Mouse (Mus musculus) C2C12 (cell line): ENCODE data around the gene Gm37240. TPM values are rescaled to one million over a fixed set of nuclear protein-coding genes. Genes with fewer than 3 reads are reported as not detected.

Source experiments
- H3K27me3 ChIP-seq: one replicate; pipeline ENCODE4 v1.6.1; 2011; ENCODE audit not compliant: control insufficient read depth, insufficient read depth, insufficient read length
- H3K36me3 ChIP-seq: one replicate; pipeline ENCODE4 v1.6.1; 2011; ENCODE audit not compliant: control insufficient read depth, insufficient read depth
- H3K4me3 ChIP-seq: one replicate; pipeline ENCODE4 v1.5.1; 2011; ENCODE audit warnings: mild to moderate bottlenecking, control low read depth; ENCODE audit not compliant: poor library complexity, insufficient read depth, severe bottlenecking
- H3K79me2 ChIP-seq: one replicate; pipeline ENCODE4 v1.6.1; 2011; ENCODE audit not compliant: control insufficient read depth, insufficient read depth
- H3K79me3 ChIP-seq: one replicate; pipeline ENCODE4 v1.6.1; 2011; ENCODE audit warnings: low read depth, control low read depth
- H3ac ChIP-seq: one replicate; pipeline ENCODE3; 2011; ENCODE audit warnings: low read depth; ENCODE audit not compliant: control insufficient read depth, insufficient read length
- CEBPB ChIP-seq: IDR thresholded peaks from one replicate; pipeline ENCODE4 v1.6.1; 2011; ENCODE audit warnings: low read depth, mild to moderate bottlenecking, control low read depth, moderate library complexity
- CTCF ChIP-seq: IDR thresholded peaks from one replicate; pipeline ENCODE4 v1.5.1; 2011; ENCODE audit not compliant: control insufficient read depth, insufficient read depth, insufficient read length
- FOSL1 ChIP-seq: IDR thresholded peaks from one replicate; pipeline ENCODE4 v1.8.0; 2011; ENCODE audit warnings: mild to moderate bottlenecking, low read length; ENCODE audit not compliant: poor library complexity, insufficient read depth, severe bottlenecking
- MAX ChIP-seq: IDR thresholded peaks from one replicate; pipeline ENCODE4 v1.6.1; 2011; ENCODE audit warnings: mild to moderate bottlenecking, control low read depth
- MYOD1 ChIP-seq: IDR thresholded peaks from one replicate; pipeline ENCODE4 v1.6.1; 2011; ENCODE audit warnings: low read depth; ENCODE audit not compliant: control insufficient read depth, insufficient read length
- MYOG ChIP-seq: IDR thresholded peaks from one replicate; pipeline ENCODE4 v1.6.1; 2011; ENCODE audit not compliant: control insufficient read depth, insufficient read length; ENCODE audit errors: extremely low read depth
- USF1 ChIP-seq: IDR thresholded peaks from one replicate; pipeline ENCODE4 v1.6.1; 2011; ENCODE audit warnings: low read depth, mild to moderate bottlenecking, control low read depth, moderate library complexity
- polyA plus RNA-seq: library from polyadenylated mRNA; unstranded; fragments of >200 nt; fragmentation: generic; extraction: Trizol; gene quantifications from one replicate; pipeline ENCODE4 v1.2.1, GENCODE M21; 2012; ENCODE audit warnings: missing spikeins

The Gm37240 gene
- polyA plus RNA-seq, 1 experiment = 7.3 TPM

DNA sequence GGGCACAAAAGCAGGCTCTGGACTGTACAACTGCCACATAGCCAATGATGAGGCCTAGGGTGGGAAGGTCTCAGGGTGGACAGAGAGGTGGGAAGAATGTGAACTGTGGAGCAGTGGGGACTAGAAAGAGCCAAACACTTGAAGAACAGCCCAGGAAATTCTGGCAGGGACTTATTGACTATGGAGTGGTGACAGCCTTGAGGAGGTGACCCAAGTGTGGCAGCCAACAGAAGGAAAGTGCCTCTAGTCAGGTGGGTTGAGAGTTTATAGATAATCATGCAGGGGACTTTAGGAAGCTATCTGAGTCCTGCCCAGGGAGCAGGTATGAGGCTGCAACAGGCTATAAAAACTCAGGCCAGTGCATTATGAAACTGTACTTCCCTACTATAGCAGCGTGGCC is 369.2 kb downstream of the Gm37240 start:
- Histone ChIP-seq H3K79me3 (no peaks in the 10 kb centered on the region), H3K27me3 (no peaks in the 10 kb centered on the region), H3K36me3 (no peaks in the 10 kb centered on the region), H3K4me3 (no peak overlapping the region), H3ac (no peak overlapping the region), H3K79me2 (no peaks in the 10 kb centered on the region)
- no peak for TF ChIP-seq USF1
- TF ChIP-seq CTCF = no peak
- TF ChIP-seq CEBPB = no peak
- no peak for TF ChIP-seq MYOD1
- TF ChIP-seq FOSL1 = no peak
- TF ChIP-seq MAX = no peak
- TF ChIP-seq MYOG = no peak

DNA sequence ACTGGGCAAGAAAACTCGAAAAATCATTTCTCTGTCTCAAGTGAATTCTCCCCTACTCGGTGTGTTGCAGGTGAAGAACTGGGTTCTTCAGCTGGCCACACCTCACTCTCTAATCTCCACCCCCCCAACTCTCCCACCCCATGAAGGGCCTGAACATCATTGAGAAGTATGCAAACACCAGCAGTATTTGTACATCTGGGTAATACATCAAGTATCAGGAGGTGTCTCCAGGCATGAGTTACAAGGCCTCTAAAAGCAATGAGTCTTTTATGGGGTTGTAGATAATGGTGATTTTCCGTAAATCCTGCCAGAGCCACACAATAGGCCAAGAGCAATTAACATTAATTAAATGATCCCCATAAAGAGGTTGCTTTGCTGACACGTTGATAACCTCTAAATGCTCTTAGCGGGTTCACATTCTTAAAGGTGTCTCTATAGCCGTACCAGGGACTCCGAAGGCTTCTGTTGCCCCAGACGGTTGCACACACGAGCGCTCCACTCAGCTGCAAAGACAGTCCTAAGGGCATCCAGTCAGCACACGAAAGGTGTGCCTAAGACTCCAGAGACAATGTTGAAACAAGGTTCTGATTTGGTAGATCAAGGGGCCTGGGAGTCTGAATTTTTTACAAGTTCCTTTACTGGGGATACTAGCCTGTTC is 370.4 kb downstream of the Gm37240 start:
- Histone ChIP-seq H3K27me3 (no peaks in the 10 kb centered on the region), H3ac (no peak overlapping the region), H3K36me3 (no peaks in the 10 kb centered on the region), H3K79me2 (no peaks in the 10 kb centered on the region), H3K79me3 (no peaks in the 10 kb centered on the region), H3K4me3 (no peak overlapping the region)
- no peak for TF ChIP-seq FOSL1
- TF ChIP-seq CEBPB = no peak
- no peak for TF ChIP-seq CTCF
- no peak for TF ChIP-seq MYOG

DNA sequence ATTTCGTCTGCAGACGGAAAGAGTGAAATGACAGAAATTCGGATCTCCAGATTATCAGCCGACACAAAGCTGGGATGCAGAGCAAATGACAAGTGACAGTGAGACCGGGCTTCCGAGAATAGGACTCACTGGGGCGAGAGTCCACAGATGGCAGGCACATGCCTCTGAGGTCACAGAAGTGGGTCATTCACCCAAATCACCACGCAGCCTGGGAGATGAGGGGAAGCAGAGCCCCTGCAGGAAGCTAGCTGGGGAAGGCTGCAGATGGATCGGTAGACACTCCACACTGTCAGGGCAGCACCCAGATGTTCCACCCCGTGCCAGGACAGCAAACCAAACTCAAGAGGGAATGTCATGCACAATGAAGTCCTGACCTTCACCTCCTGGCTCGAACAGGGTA is 372.6 kb downstream of the Gm37240 start:
- H3ac ChIP-seq = no peak overlapping the region
- H3K79me2 ChIP-seq = no peaks in the 10 kb centered on the region
- no peak overlapping the region for H3K4me3 ChIP-seq
- TF ChIP-seq MAX = no peak
- TF ChIP-seq FOSL1 = no peak
- no peak for TF ChIP-seq USF1
- TF ChIP-seq MYOD1 = no peak
- no peak for TF ChIP-seq MYOG
- TF ChIP-seq CEBPB = no peak
- no peak for TF ChIP-seq CTCF
- H3K79me3 ChIP-seq = no peaks in the 10 kb centered on the region
- H3K27me3 ChIP-seq = no peaks in the 10 kb centered on the region
- H3K36me3 ChIP-seq = no peaks in the 10 kb centered on the region

DNA sequence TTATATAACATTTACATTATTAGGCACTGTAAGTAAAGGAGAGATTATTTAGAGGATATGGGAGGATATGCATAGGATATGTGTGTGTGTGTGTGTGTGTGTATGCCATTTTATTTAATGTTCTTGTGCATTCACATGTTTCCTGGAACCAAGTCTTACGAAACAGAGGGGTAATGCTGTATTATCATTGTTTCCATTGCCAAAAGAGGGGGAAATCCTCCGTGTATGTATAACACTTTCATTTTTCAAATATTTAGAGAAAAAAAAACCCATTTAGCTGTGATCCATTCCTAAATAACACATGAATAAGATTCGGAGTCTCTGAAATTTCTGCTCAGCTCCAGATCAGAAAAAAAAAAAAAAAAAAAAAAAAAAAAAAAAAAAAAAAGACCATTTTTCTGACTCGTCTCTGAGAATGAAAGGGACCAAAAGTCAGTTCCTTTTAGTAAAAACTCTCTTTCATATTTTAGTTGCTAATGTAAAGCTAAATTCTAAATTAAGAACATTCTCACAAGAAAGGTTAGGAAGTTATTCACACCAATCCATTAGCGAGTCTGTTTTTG is 378.5 kb downstream of the Gm37240 start:
- no peaks in the 10 kb centered on the region for H3K79me2 ChIP-seq
- no peaks in the 10 kb centered on the region for H3K27me3 ChIP-seq
- H3K4me3 ChIP-seq = no peak overlapping the region
- H3ac ChIP-seq = no peak overlapping the region
- H3K79me3 ChIP-seq = no peaks in the 10 kb centered on the region
- H3K36me3 ChIP-seq = no peaks in the 10 kb centered on the region
- no peak for TF ChIP-seq CEBPB
- TF ChIP-seq CTCF = no peak
- no peak for TF ChIP-seq MYOG
- TF ChIP-seq MAX = no peak
- no peak for TF ChIP-seq USF1
- no peak for TF ChIP-seq MYOD1
- TF ChIP-seq FOSL1 = no peak

DNA sequence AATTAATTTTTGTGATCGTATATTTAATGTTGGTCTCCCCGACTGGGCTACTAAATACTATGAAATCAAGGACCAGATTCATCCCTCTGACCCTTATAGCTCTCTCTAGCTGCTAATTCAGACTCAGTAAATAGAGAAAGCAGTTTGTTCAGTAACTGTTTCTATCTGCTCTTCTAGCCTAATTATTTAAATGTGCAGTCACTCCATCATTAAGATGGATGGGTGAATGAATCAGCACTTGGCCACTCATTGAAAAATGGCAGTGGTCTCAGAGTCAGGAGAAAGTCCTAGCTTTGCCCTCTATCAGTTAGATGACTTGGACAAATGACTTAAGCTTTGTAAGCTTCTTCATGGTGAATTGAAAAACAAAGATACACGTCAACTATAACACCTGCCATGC is 387.2 kb downstream of the Gm37240 start:
- H3K36me3 ChIP-seq = no peaks in the 10 kb centered on the region
- no peaks in the 10 kb centered on the region for H3K79me3 ChIP-seq
- TF ChIP-seq CTCF (no peak), CEBPB (no peak), FOSL1 (no peak), USF1 (no peak), MYOG (no peak), MYOD1 (no peak), MAX (no peak)
- H3K4me3 ChIP-seq = no peak overlapping the region
- H3K79me2 ChIP-seq = no peaks in the 10 kb centered on the region
- H3K27me3 ChIP-seq = no peaks in the 10 kb centered on the region
- H3ac ChIP-seq = no peak overlapping the region

DNA sequence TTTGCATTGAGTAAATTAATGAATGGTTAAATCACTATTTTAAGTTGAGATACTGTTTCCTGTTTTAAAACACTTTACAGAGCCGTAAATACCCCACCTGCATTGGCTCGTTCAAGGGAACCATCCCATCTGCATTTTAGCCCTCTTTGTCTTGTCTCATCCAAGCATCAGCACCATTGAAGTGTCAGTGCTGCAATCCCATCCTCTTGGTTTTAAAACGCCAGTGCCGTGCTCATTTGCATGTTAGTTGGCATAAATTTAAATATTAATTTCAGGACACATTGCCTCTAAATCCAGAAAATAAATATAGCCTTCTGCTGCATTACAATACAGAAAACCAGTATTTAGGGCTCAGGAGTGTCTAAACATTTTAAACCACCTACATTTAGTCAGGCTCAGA is 391.2 kb downstream of the Gm37240 start:
- Histone ChIP-seq H3K27me3 (no peaks in the 10 kb centered on the region), H3K79me3 (no peaks in the 10 kb centered on the region), H3K36me3 (no peaks in the 10 kb centered on the region), H3ac (no peak overlapping the region), H3K4me3 (no peak overlapping the region), H3K79me2 (no peaks in the 10 kb centered on the region)
- TF ChIP-seq MYOD1 (no peak), CTCF (no peak), USF1 (no peak), MAX (no peak), FOSL1 (no peak), MYOG (no peak), CEBPB (no peak)
